Mouse (Mus musculus) MEL (cell line): ENCODE measurements around the gene Nrxn2.

ENCODE experiments used
- BHLHE40 ChIP-seq: IDR thresholded peaks from 2 replicates; pipeline ENCODE4 v1.6.1; 2012; ENCODE audit warnings: low read depth, mild to moderate bottlenecking, inconsistent platforms, low read length, improper control_type of control experiment, borderline replicate concordance
- CTCF ChIP-seq, 3 experiments: IDR thresholded peaks in 2 of 3; conservative IDR thresholded peaks in 1 of 3; 2 replicates each; pipeline ENCODE4 v1.5.1; 2011 to 2012; ENCODE audit warnings: low read length in 3 of 3, low read depth in 2 of 3, mild to moderate bottlenecking in 2 of 3, improper control_type of control experiment in 1 of 3, inconsistent platforms in 1 of 3, mixed read lengths in 1 of 3, moderate library complexity in 1 of 3; ENCODE audit not compliant: control insufficient read depth in 1 of 3, insufficient read depth in 1 of 3, poor library complexity in 1 of 3, severe bottlenecking in 1 of 3
- E2F4 ChIP-seq: IDR thresholded peaks from 2 replicates; pipeline ENCODE4 v1.6.1; 2011; ENCODE audit warnings: low read depth, low read length, improper control_type of control experiment, borderline replicate concordance
- EP300 ChIP-seq, 2 experiments: IDR thresholded peaks; 2 replicates each; pipeline ENCODE4 v1.6.1; 2011; ENCODE audit warnings: improper control_type of control experiment in 2 of 2, low read length in 2 of 2, low read depth in 1 of 2, mild to moderate bottlenecking in 1 of 2
- GABPA ChIP-seq: IDR thresholded peaks from 2 replicates; pipeline ENCODE4 v1.6.1; 2012; ENCODE audit warnings: low read depth, mild to moderate bottlenecking, inconsistent platforms, low read length, improper control_type of control experiment, moderate library complexity
- MAZ ChIP-seq: IDR thresholded peaks from 2 replicates; pipeline ENCODE4 v1.6.1; 2012; ENCODE audit warnings: low read depth, mild to moderate bottlenecking, inconsistent platforms, low read length, improper control_type of control experiment
- MYB ChIP-seq: IDR thresholded peaks from 2 replicates; pipeline ENCODE4 v1.6.1; 2011; ENCODE audit warnings: mild to moderate bottlenecking, low read depth, low read length, improper control_type of control experiment
- MYC ChIP-seq: IDR thresholded peaks from 2 replicates; pipeline ENCODE4 v1.6.1; 2011; ENCODE audit warnings: low read depth, mild to moderate bottlenecking, low read length, improper control_type of control experiment, moderate library complexity
- POLR2A ChIP-seq, 2 experiments: IDR thresholded peaks; 2 replicates each; pipeline ENCODE4 v1.6.1; 2011 to 2012; ENCODE audit warnings: low read length in 2 of 2, mild to moderate bottlenecking in 2 of 2, control low read depth in 1 of 2, improper control_type of control experiment in 1 of 2, low read depth in 1 of 2, moderate library complexity in 1 of 2; ENCODE audit not compliant: control insufficient read depth in 1 of 2, insufficient read depth in 1 of 2, poor library complexity in 1 of 2
- TBP ChIP-seq: IDR thresholded peaks from 2 replicates; pipeline ENCODE4 v1.8.0; 2011; ENCODE audit warnings: low read depth, low read length, improper control_type of control experiment
- TCF12 ChIP-seq: IDR thresholded peaks from 2 replicates; pipeline ENCODE4 v1.6.1; 2014; ENCODE audit warnings: low read depth, mild to moderate bottlenecking, inconsistent platforms, low read length, improper control_type of control experiment, moderate library complexity

DNA sequence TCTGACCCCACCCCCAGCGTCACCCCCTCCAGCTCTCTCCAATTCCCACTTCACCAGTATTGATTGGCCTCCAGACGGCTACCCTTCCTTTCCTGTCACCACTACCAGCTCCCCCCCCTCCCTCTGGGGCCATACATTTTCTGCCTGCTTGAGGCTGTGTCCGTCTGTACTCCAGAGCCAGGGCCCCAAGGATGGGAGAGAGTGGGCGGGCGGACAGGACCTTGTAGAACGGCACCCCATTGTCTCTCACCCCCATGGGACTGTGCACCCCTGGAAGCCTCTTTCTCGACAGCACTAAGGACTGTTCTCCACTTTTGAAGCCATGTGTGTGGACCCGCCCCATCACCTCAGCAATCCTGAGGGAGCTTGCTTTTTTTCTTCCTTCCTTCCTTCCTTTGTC lies 77.2 kb downstream of the Nrxn2 start:
- TF ChIP-seq TCF12 (no peak), E2F4 (no peak), CTCF (IDR thresholded peaks at IDR 0.05 in 2 of 3, conservative IDR thresholded peaks at IDR 0.05 in 1 of 3; ENCODE audit: control insufficient read depth in 1 of 3, insufficient read depth in 1 of 3, low read depth in 2 of 3, low read length in 3 of 3, poor library complexity in 1 of 3, severe bottlenecking in 1 of 3) (no peak), POLR2A (IDR thresholded peaks at IDR 0.05; ENCODE audit: control insufficient read depth in 1 of 2, insufficient read depth in 1 of 2, low read depth in 1 of 2, low read length in 2 of 2, poor library complexity in 1 of 2) (no peak), MYB (no peak), GABPA (no peak), MYC (no peak), EP300 (IDR thresholded peaks at IDR 0.05; ENCODE audit: low read depth in 1 of 2, low read length in 2 of 2) (no peak), TBP (no peak), MAZ (no peak), BHLHE40 (no peak)
